Mouse (Mus musculus) cortical plate, adult 2 months (tissue): ENCODE data around the gene Spata32.

Experiments used
- CTCF ChIP-seq: fragments of 200-500 bp; IDR thresholded peaks from 2 replicates; pipeline ENCODE4 v1.5.1; 2011; ENCODE audit warnings: mild to moderate bottlenecking, control low read depth, low read length; ENCODE audit not compliant: insufficient read depth; ENCODE audit errors: extremely low read depth
- POLR2A ChIP-seq: fragments of 200-500 bp; IDR thresholded peaks from 2 replicates; pipeline ENCODE4 v1.6.1; 2011; ENCODE audit warnings: mild to moderate bottlenecking, low read length, control low read depth; ENCODE audit not compliant: insufficient read depth; ENCODE audit errors: extremely low read depth

- TF ChIP-seq POLR2A (no peak), CTCF (no peak)
Observed at GRCm38 (mm10) chr11:103161449-103161848, 56.8 kb downstream of the Spata32 start.
